Mouse (Mus musculus) right cerebral cortex, postnatal 4 days (tissue): Measurements from ENCODE around the gene Tex13c3.
"Not testable (repeated sequence)": the region's sequence is repeated elsewhere in the genome, so short reads cannot be mapped to it uniquely, and the experiment has no call there.

Experiments
- DNase-seq: peaks from one replicate; pipeline ENCODE4 v3.0.0-alpha.2; 2022

The Tex13c3 gene

DNA sequence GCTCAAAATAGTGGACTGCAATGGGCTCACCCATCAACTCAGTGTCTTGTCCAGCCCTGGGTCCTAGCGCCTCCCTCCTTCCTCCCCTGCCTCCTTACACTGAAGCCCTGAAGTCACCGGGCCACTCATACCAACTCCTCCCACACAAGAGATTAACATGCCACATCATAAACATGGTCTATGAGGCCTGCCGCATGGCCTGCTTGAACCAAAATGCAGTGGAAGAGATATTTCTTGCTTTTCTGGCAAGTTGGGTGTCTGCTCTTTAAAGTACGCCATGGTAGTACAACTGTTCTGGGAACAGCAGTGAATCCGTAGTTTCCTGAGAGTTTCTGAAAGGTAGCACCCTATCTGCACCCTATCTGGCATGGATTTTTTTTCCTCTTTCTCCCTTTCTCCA is at the start of gene Tex13c3:
Gene Tex13c3 (minus strand): TSS at position 101 of the 400 bp plus-strand sequence.
- DNase-seq = not testable (repeated sequence)

DNA sequence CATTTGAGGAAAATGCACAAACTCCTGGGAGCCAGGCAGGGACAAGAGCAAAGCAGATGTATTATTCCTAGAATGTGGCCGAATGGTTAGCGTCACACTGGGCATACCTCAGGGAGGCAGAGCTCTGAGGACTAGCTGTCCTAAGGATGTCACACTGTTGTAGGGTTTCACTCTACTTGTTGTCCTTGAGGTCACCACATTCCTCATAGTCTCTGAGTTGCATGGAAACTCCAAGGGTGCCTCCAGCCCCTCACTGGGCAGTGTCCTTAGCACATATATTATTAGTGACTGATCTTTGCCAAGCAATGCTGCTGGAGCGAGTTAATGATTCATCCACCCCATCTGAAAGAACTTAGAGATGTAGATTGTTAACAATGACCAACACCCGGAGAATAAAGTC is 8.6 kb upstream of the Tex13c3 start:
- DNase-seq = no peak
